Mouse (Mus musculus): ENCODE measurements at regions not wholly inside any gene's neighbourhood (a gene's known extent, or its start where the extent isn't known, plus 50 kb on each side); places are given as distances from the start of the nearest gene placed in this dataset.

DNA sequence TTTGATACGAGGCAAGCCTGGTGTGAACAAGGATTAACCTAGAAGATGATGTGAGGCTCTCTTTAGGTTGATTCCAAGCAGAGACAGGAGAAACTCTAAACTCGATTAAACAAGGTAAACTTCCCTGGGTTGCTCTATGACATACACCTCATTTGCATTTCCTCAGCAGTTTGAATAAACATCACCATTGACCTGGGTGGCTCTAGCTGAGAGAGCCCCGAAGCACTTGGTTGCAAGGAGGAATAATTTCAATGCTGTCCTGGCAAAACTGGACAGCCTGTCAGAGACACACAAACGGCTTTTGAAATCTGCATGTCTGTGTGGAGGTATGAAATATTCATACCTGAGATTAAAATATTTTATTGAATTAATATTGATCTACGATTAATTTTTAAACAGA, 361.0 kb downstream of the Rwdd3 start:
- no peak for TF ChIP-seq CTCF (IDR thresholded peaks at IDR 0.05; ENCODE audit: control insufficient read depth, insufficient read depth, low read length)
- no peak for TF ChIP-seq POLR2A (IDR thresholded peaks at IDR 0.05; ENCODE audit: borderline replicate concordance, control insufficient read depth, low read depth, low read length)
